ENCODE assay signal across 7 mouse cellular contexts in genomic region chr19:24452441-24452898, GRCm38 (mm10). TPM values are rescaled to one million over a fixed set of nuclear protein-coding genes. Genes with fewer than 3 reads are reported as not detected.
DNase-seq lines count a peak whose midpoint lies in the region; ATAC-seq lines count a peak whose summit lies in the region.

No protein-coding gene starts in this region.

- no peaks in the 10 kb centered on the region for H3K27me3 ChIP-seq in megakaryocyte, embryonic 14.5 days (replicated peaks)
- H3K27me3 ChIP-seq in embryonic facial prominence, embryonic 13.5 days = no peaks in the 10 kb centered on the region
- no peaks in the 10 kb centered on the region for H3K27me3 ChIP-seq in neural tube, embryonic 12.5 days (replicated peaks)

- DNase-seq in hindlimb bud, embryonic 11.5 days (ENCODE audit: extremely low spot score, low read depth, low spot score) = peak; percentile 46
- no peak for DNase-seq in urinary bladder, postnatal 36 days (ENCODE audit: low spot score in 2 of 2)
- no peak for DNase-seq in layer of hippocampus, adult 9-10 months (ENCODE audit: low spot score)

- no peak for ATAC-seq in megakaryocyte, adult 5-6 weeks (ENCODE audit: poor library complexity, severe bottlenecking)
- ATAC-seq in embryonic facial prominence, embryonic 13.5 days (ENCODE audit: insufficient number of reproducible peaks, insufficient read depth, low FRiP score, low TSS enrichment, low read depth) = no peak
- ATAC-seq in neural tube, embryonic 12.5 days (ENCODE audit: low FRiP score, low read depth) = peak; percentile 69; the same call in 1 of the 2 replicates

- no peak overlapping the region for H3K9ac ChIP-seq in embryonic facial prominence, embryonic 13.5 days
- H3K9ac ChIP-seq in neural tube, embryonic 12.5 days = no peak overlapping the region

- peaks cover 26% of the 10 kb centered on the region for H3K36me3 ChIP-seq in megakaryocyte, embryonic 14.5 days (replicated peaks; ENCODE audit: low read length)
- H3K36me3 ChIP-seq in embryonic facial prominence, embryonic 13.5 days = no peaks in the 10 kb centered on the region
- H3K36me3 ChIP-seq in neural tube, embryonic 12.5 days = no peaks in the 10 kb centered on the region

- H3K27ac ChIP-seq in embryonic facial prominence, embryonic 13.5 days = peak overlapping the region; percentile 51
- H3K27ac ChIP-seq in neural tube, embryonic 12.5 days = no peak overlapping the region

- peaks cover 73% of the 10 kb centered on the region for H3K4me1 ChIP-seq in megakaryocyte, embryonic 14.5 days
- H3K4me1 ChIP-seq in embryonic facial prominence, embryonic 13.5 days = 0 out of 2 replicates have a peak, but pooled peaks cover 8% of the 10 kb centered on the region
- H3K4me1 ChIP-seq in neural tube, embryonic 12.5 days = 0 out of 2 replicates have a peak, but pooled peaks cover 5% of the 10 kb centered on the region

- WGBS in embryonic facial prominence, embryonic 13.5 days = 13% methylated on average over 3 of the region's 3 CpGs
- WGBS in neural tube, embryonic 12.5 days = 20% methylated on average over 3 of the region's 3 CpGs

- no peaks in the 10 kb centered on the region for H3K9me3 ChIP-seq in megakaryocyte, embryonic 14.5 days
- H3K9me3 ChIP-seq in embryonic facial prominence, embryonic 13.5 days = no peaks in the 10 kb centered on the region
- no peaks in the 10 kb centered on the region for H3K9me3 ChIP-seq in neural tube, embryonic 12.5 days

- H3K4me3 ChIP-seq in megakaryocyte, embryonic 14.5 days (replicated peaks) = peak overlapping the region; percentile 62
- no peak overlapping the region for H3K4me3 ChIP-seq in embryonic facial prominence, embryonic 13.5 days
- H3K4me3 ChIP-seq in neural tube, embryonic 12.5 days = no peak overlapping the region

- no peak overlapping the region for H3K4me2 ChIP-seq in embryonic facial prominence, embryonic 13.5 days
- H3K4me2 ChIP-seq in neural tube, embryonic 12.5 days (replicated peaks) = no peak overlapping the region

RNA-seq across cellular contexts. Expression of gene Fam122a, which starts 24.7 kb away (rescaled TPM):
- 16.1 and 22.2 TPM in 2 replicates for polyA plus RNA-seq in megakaryocyte, embryonic 14.5 days (2012; ENCODE audit: insufficient read depth, low replicate concordance)
- total RNA-seq in megakaryocyte, adult 5-6 weeks (2015) = 30.1 and 31.3 TPM in 2 replicates
- 5.9 and 8.3 TPM in 2 replicates for total RNA-seq in megakaryocyte, adult 5-6 weeks (2017)
- polyA plus RNA-seq in embryonic facial prominence, embryonic 13.5 days (2015; fragmentation: Nextera tagmentation; extraction: Ambion mirVana) = 58.2 and 59.4 TPM in 2 replicates
- polyA plus RNA-seq in neural tube, embryonic 12.5 days (2016; fragmentation: Nextera tagmentation; extraction: Ambion mirVana) = 66.1 and 68.7 TPM in 2 replicates
